Mouse (Mus musculus) cerebellum, adult 9-10 months (tissue): ENCODE data around the gene Ppp3ca.

Experiments used
- DNase-seq: peaks from one replicate; pipeline ENCODE4 v3.0.0; 2022

Gene Ppp3ca

DNA sequence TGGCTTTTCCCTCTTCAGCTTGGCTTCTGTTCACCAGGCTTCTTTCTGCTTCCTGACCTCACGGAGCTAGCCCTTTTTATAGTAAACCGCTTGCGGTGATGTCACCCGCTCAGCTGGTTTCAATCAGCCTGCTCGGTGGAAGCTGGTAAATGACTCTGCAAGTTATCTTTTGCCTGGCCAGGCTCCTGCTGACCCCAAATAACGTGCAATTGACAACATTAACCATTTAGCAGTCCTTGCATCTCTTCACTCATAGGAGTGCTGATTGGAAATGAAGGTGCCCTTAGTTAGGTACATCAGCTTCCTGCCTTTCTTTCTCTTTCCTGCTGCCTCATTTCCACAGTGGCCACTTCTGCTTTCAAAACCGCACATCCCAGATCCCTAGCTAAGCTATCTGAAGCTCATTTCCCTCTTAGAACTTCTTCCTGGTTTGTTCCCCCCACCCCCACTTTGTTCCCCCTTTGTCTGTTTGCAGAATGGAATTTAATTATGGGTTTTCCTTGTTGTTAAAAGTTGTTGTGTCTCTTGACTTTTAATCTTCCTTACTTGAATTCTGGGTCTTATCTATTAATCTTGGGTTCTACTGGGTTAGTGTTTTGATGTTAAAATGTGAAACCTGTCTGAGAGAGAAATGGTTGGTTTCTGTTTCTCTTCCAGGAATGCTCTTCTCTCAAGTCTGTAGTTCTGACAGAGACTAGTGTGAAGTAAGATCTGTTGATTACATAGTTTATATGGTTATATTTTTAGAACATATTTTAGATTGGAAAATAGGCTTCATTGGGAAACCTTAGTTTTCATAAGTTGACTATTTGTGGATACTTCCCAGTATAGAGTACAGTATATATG is 55.6 kb downstream of the Ppp3ca start:
- peak; percentile 94 for DNase-seq

- no peak for DNase-seq
These were observed 58.0 kb downstream of the Ppp3ca start for GRCm38 (mm10) chr3:136727877-136728276.

DNA sequence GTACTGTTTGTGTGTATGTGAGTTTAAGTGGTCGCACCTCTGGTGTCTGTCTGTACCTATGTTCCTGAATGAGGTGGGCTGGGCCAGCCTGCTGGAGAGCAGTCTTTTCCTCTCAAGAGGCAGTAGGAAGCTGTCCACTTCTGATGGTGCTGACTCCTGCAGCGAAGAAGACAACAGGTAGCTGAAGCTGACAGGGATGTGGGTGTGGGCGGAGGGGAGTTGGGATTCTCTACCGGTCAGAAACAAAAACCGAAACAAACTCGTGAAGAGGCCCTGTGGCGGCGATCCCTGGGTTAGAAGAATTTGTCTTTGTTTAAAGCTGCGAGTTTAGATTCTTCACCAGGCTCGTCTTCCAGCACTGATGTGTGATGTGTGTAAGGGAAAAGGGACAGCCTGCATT is 60.1 kb downstream of the Ppp3ca start:
- DNase-seq: no peak

DNA sequence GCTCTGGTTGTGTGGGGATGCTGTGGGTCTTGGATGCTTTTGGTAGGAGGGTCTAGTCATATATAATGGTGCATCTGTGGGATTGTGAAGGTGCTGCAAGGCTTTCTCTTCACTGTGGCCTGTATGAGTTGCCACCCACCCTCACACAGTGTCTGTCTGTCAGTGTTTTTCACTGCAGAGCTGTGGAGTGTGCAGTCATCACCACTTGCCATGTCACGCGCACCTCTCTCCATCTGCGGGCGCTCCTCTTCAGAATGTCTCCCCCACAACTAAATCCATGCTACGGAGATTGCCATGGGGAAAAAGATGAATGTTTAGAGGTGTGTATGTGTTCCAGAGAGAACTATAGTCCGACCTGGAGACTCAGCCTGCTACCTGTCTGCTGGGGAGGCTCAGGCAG is 61.7 kb downstream of the Ppp3ca start:
- DNase-seq: no peak

- no peak for DNase-seq
These were observed 66.1 kb downstream of the Ppp3ca start for GRCm38 (mm10) chr3:136736021-136736420.

DNA sequence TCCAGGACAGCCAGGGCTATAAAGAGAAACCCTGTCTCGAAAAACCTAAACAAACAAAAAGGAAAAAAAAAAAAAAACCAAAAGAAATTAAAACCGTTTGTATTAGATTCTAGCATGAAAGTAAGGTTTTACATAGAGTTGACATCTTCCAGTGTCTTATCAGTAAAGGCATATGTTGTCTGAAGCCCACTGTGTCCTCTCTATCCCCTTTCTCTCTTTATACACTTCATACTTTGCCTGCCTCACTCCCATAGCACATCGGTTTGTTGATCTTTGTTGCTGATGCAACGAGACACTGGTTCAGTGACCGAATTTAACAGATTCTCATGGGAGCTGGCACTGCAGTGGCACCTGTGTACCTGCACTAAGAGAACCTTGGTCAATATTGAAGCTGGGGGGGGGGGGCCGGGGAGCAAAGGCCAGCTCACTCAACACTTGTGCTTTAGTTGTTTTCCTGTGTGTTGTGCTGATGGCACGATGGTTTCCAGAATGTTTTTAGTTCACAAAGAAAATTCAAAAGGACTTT is 66.9 kb downstream of the Ppp3ca start:
- DNase-seq: no peak

GRCm38 (mm10) chr3:136738474-136738873 is 68.5 kb downstream of the Ppp3ca start:
- no peak for DNase-seq

DNA sequence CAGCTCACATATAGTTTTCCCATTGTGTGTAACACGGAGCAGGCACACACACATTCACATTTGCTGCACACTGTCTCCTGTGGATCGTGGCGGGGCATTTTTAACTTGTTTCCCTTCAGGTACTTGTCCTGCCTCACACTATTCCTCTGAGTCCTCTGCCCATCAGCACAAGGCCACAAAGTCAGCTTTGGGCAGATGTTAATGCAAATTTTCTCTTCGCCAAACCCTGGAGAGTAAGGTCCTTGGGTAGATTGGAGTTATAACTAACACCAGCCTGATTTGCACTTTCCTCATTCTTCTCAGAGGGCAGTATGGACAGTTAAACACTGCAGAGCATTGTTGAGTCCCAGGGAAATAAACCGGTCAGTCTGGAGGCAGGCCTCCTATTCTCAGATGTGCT is 69.0 kb downstream of the Ppp3ca start:
- no peak for DNase-seq

GRCm38 (mm10) chr3:136741659-136742058 is 71.7 kb downstream of the Ppp3ca start:
- no peak for DNase-seq

GRCm38 (mm10) chr3:136742258-136743057 is 72.5 kb downstream of the Ppp3ca start:
- DNase-seq: no peak

GRCm38 (mm10) chr3:136744295-136744897 is 74.5 kb downstream of the Ppp3ca start:
- DNase-seq: no peak

DNA sequence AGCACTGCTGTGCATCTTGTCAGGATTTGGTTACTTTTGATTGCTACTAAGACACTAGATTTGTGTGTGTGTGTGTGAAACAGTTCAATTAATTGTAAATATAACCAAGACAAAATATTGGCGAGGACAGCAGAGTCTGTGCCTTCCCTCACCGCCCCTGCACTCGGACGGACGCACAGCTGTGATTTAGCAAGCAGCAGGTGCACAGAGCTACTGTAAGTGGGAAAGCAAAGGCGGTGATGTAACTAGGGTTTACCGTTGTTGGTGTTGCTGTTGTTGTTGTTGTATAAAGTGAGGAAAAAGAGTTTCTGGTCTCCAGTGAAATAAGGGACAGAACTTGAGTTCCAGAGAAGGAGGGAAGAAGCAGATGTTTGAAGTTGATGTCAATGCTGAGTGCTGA is 75.5 kb downstream of the Ppp3ca start:
- DNase-seq: no peak

- DNase-seq: peak; percentile 71
These were observed 79.0 kb downstream of the Ppp3ca start for GRCm38 (mm10) chr3:136748761-136749476.

DNA sequence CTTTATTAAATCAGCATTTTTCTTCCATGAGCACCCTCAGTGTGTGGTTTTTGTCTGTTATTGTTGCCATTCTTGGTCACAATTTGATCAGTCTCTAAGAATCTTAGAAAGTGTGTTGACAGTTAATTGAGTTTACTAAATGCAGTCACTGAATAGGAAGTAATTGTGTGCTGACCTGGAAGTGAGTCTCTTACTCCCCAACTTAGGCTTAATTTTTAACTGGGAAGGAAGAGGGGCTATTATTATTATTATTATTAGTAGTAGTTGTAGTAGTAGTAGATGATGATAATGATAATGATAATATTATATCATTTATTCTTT is 79.5 kb downstream of the Ppp3ca start:
- no peak for DNase-seq

GRCm38 (mm10) chr3:136749951-136750350 is 80.0 kb downstream of the Ppp3ca start:
- DNase-seq: no peak

DNA sequence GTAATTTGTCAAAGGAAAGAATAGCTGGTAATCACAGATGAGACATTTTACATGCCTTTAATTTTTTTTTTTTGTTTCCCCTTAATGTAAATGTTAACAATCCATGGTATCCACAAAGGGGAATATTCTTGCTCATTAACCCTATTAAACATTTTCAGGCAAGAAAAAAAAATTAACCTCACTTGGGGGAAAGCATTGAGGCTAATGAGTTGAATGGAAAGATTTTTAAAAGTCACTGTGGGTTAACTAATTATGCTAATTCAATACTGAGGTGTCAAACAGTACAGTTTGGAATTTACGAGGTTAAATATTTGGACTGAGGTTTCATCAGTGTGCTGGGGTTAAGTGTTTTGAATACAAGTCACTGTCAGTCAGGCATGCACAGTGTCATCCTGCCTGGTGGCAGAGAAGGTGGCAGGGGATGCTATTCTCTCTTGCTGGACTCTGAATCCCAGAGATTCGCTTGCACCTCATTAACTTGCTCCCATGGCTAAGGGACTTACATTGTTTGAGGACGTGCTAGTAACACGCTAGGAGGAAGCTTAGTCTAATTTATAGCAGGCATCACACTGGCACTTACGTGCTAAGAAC is 82.3 kb downstream of the Ppp3ca start:
- no peak for DNase-seq

- no peak for DNase-seq
These were observed 86.2 kb downstream of the Ppp3ca start for GRCm38 (mm10) chr3:136756137-136756536.

DNA sequence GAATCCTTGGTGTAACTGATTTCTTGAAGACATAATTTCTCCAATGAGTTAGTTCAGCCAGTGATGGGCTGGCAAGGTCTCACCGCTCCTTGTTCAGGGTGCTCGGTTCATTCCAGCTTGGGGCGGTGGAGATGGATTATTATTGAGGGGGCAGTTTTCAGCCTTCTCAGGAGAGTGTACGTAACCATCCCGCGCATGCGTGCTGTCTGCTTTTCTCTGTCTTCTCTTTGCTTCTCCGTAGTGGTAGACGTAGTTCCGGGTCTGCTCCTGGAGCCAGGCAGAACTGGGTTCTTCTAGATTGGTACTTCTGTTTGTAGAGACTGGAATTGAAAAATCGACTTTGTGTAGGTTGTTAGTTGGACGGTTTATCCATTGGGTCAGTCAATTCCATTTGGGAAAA is 89.5 kb downstream of the Ppp3ca start:
- DNase-seq: no peak

DNA sequence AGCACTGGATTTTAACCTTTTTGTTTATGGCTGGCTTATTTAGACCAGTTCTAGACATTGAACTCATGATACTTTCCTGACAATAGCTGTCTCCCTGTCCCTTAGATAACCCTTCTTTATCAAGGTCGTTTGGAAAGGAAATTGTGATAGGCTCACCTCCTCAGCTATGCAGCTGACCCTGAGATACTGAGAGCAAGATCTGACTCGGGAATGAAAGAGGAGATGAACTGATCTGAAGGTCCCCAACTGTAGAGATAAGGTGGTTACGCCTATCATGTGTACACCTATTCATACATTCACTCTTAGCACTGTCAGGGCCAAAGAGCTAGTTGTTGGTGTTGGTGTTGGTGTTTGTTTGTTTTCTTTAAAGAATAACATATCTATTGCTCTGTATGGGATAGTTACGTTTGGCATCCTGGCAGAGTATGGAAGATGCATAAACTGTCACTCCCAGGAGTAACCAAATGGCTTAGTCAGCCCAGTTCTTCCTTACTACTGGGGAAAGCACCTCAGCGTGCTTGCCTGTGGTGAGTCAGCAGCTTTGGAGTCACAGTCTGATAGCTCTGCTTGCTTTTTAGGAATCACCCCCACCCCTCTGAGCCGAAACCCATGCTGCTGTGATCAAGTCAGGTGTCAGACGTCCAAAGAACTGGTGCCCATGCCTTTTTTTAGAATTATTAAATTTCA is 91.5 kb downstream of the Ppp3ca start:
- no peak for DNase-seq

DNA sequence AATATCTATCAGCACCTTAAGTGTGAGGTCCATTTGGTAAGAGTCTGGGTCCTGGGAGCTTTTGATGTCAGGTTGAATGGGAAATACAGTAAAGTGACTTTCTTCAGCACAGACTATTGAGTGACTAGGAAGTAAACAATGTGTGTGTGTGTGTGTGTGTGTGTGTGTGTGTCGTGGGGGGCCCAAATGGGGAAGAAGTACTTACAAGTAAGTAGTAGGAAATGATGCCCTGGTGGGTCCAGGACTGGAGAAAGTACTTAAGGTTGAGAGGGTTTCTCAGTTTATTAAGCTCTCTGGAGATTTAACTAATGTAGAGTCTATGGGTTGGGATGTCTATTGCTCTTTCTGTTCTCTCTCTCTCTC is 92.0 kb downstream of the Ppp3ca start:
- DNase-seq: no peak

DNA sequence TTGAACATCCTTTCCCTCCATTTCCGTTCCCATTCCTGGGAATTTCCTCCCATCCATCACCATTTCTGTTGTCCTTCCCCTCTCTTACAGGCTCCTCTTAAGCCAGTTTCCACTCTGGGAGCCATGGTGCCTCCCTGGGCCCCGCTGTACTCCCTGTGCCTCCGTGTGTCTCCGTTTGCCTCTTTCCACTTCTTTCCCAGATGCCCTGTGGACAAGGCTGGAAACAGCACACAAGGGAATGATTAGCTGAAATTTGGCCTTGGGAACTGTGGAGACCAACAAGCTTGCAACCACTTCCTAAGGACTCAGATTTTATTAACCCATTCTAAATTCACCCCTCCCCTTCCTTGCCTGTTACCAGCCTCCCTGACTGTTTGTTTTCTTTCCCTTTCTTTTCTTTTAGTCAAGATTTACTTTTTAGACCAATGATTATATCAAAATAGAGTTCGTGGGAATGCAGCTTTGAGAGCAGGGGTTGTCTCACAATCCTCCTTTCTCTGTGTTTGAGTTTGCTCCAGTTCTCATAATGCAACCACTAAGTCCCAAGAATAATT is 93.9 kb downstream of the Ppp3ca start:
- no peak for DNase-seq

DNA sequence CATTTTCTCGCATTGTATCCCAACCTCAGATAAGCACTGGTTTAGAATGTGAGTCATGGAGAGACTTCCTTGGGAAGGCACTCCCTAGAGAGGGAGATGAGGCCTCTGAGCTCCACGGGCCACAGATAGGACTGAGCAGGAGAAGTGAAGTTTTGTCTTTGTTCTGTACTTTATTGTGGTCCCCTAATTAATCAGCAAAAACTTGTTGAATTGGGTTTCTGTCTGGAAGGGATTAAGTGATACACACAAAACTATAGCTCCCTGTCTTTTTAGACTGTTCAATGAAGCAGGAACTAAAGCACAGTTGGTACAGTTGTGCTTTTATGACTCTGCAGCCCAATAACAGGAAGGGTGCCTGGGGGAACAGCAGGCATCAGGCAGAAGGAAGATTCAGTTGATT is 95.6 kb downstream of the Ppp3ca start:
- DNase-seq: no peak
